ENCODE assay signal across 20 mouse cellular contexts in the genomic region with DNA sequence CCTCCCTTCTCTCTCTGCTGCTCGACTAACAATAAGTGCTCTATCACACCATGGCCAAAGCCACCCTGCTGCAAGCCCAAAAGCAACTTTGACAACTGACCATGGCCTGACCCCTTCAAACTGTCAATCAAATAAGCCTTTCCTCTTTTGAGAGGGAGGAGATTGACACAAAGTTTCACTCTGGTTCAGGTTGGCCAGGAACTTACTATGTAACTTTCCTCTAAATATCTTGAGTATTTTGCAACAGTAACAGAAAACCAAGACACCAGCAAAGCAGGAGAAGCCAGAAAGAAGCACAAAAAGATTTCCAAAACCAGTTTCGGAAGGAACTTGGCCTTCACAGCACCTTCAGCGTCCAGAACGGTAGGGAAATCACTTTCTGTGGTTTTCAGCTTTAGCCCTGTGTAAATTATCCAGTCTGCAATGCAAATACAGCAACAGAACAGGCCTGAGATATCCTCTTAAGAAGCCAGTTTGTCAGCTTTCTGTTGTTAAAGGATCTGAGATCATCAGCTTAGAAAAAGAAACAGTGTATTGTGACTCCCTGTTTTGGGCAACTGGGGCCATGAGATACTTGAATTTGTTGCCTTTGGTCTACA. TPM values are rescaled to one million over a fixed set of nuclear protein-coding genes. Genes with fewer than 3 reads are reported as not detected.
DNase-seq lines count a peak whose midpoint lies in the region; ATAC-seq and TF ChIP-seq lines count a peak whose summit lies in the region.
"Had no signal": no experiment of that assay in that cellular context is flagged by ENCODE, and none has a peak within 500 bp of the region (broad histone marks: within the 10 kb centered on the region; RNA-seq: fewer than 3 reads in every experiment).

No protein-coding gene starts in this region.

- no peak overlapping the region for H3K4me3 ChIP-seq in lung, embryonic 15.5 days
- H3K4me3 ChIP-seq in CH12.LX (replicated peaks in 1 of 3; ENCODE audit: low read depth in 2 of 3, low read length in 2 of 3, poor library complexity in 1 of 3): peak overlapping the region in 1 of 3 experiments; percentile 28
- H3K4me3 ChIP-seq in stomach, embryonic 15.5 days (replicated peaks): no peak overlapping the region
- H3K4me3 ChIP-seq in cerebellum, adult 2 months (replicated peaks; ENCODE audit: insufficient read depth, low read depth, low read length): no peak overlapping the region
- H3K4me3 ChIP-seq: embryonic facial prominence, embryonic 12.5 days; erythroblast, embryonic 14.5 days; forebrain, embryonic 12.5 days; hindbrain, embryonic 12.5 days; limb, embryonic 15.5 days had no signal

- in situ Hi-C loops in CH12.LX (cut with MboI; ENCODE audit: low pct_ligation_motif_present, low pct_unique_long_range_greater_than_20kb, low sequenced_read_pairs): no loop called here

- H3K27ac ChIP-seq in lung, embryonic 15.5 days: peak overlapping the region; percentile 64
- peak overlapping the region; percentile 90 for H3K27ac ChIP-seq in CH12.LX (ENCODE audit: insufficient read depth, low read depth)
- peak overlapping the region; percentile 73 for H3K27ac ChIP-seq in stomach, embryonic 15.5 days
- no peak overlapping the region for H3K27ac ChIP-seq in cerebellum, adult 2 months (ENCODE audit: insufficient read depth, low read length)
- H3K27ac ChIP-seq: embryonic facial prominence, embryonic 12.5 days; forebrain, embryonic 12.5 days; hindbrain, embryonic 12.5 days; limb, embryonic 15.5 days had no signal

- TF ChIP-seq RAD21 in CH12.LX (IDR thresholded peaks at IDR 0.05; ENCODE audit: low read depth, low read length): no peak

- H3K4me1 ChIP-seq in lung, embryonic 15.5 days: peaks cover 49% of the 10 kb centered on the region
- H3K4me1 ChIP-seq in CH12.LX (ENCODE audit: control insufficient read depth in 1 of 2, insufficient read depth in 2 of 2): peaks cover 26 to 66% of the 10 kb centered on the region in 2 experiments
- H3K4me1 ChIP-seq in stomach, embryonic 15.5 days: peaks cover 16% of the 10 kb centered on the region; the same call in 1 of the 2 replicates
- no peaks in the 10 kb centered on the region; the same call in 1 of the 2 replicates for H3K4me1 ChIP-seq in cerebellum, adult 2 months (ENCODE audit: control insufficient read depth, insufficient read depth, low read length)

- no peak overlapping the region for H3K4me2 ChIP-seq in lung, embryonic 15.5 days
- peak overlapping the region; percentile 73 for H3K4me2 ChIP-seq in CH12.LX (ENCODE audit: insufficient read depth, low read depth, poor library complexity, severe bottlenecking)
- no peak overlapping the region for H3K4me2 ChIP-seq in stomach, embryonic 15.5 days
- H3K4me2 ChIP-seq: embryonic facial prominence, embryonic 12.5 days; forebrain, embryonic 12.5 days; hindbrain, embryonic 12.5 days; limb, embryonic 15.5 days had no signal

- peak; percentile 25; the same call in 1 of the 2 replicates for TF ChIP-seq POLR2A in CH12.LX (IDR thresholded peaks at IDR 0.05; ENCODE audit: low read depth, low read length)
- TF ChIP-seq POLR2A in cerebellum, adult 2 months (IDR thresholded peaks at IDR 0.05; ENCODE audit: borderline replicate concordance, insufficient read depth, low read length): no peak

- dilution Hi-C loops in CH12.LX (cut with MboI; ENCODE audit: extremely low pct_ligation_motif_present, extremely low pct_unique_long_range_greater_than_20kb, low sequenced_read_pairs): no loop called here

- no peak for ATAC-seq in lung, embryonic 15.5 days (ENCODE audit: borderline replicate concordance, extremely low read depth, low FRiP score, low TSS enrichment)
- ATAC-seq in stomach, embryonic 15.5 days (ENCODE audit: insufficient read depth, low FRiP score, low read depth): 0 out of 2 replicates have a peak, but pooled peaks have one; percentile 31
- ATAC-seq: intestine, postnatal 0 days had no signal

- H3K27me3 ChIP-seq in lung, embryonic 15.5 days: no peaks in the 10 kb centered on the region
- no peaks in the 10 kb centered on the region for H3K27me3 ChIP-seq in CH12.LX (replicated peaks)
- no peaks in the 10 kb centered on the region for H3K27me3 ChIP-seq in stomach, embryonic 15.5 days (replicated peaks)
- no peaks in the 10 kb centered on the region for H3K27me3 ChIP-seq in cerebellum, adult 2 months (ENCODE audit: control insufficient read depth, insufficient read depth, low read length)
- H3K27me3 ChIP-seq: embryonic facial prominence, embryonic 12.5 days; forebrain, embryonic 12.5 days; hindbrain, embryonic 12.5 days; limb, embryonic 15.5 days had no signal

- DNase-seq in lung, postnatal 4 days: no peak
- DNase-seq in CH12.LX (ENCODE audit: extremely low read depth): peak; percentile 61
- DNase-seq in lung, postnatal 25 days (ENCODE audit: low spot score): peak; percentile 46
- no peak for DNase-seq in kidney, postnatal 10 days
- DNase-seq in cerebellum, adult 2 months: no peak
- DNase-seq: adrenal gland, postnatal 25 days; cerebellum, adult 11 months; cerebellum, postnatal 14 days; left cerebral cortex, postnatal 4 days; midbrain, embryonic 14.5 days; thymus, adult 2 months; thymus, postnatal 4 days had no signal

- H3K9me3 ChIP-seq in lung, embryonic 15.5 days: no peaks in the 10 kb centered on the region
- peaks cover 33% of the 10 kb centered on the region for H3K9me3 ChIP-seq in CH12.LX (replicated peaks; ENCODE audit: low read length)
- H3K9me3 ChIP-seq in stomach, embryonic 15.5 days: no peaks in the 10 kb centered on the region
- H3K9me3 ChIP-seq: embryonic facial prominence, embryonic 12.5 days; forebrain, embryonic 12.5 days; hindbrain, embryonic 12.5 days; limb, embryonic 15.5 days had no signal

- peak; percentile 79 for TF ChIP-seq EP300 in CH12.LX (IDR thresholded peaks at IDR 0.05; ENCODE audit: low read length)

- no peak for TF ChIP-seq CTCF in CH12.LX (conservative IDR thresholded peaks at IDR 0.05 in 1 of 2, IDR thresholded peaks at IDR 0.05 in 1 of 2; ENCODE audit: low read depth in 2 of 2, low read length in 2 of 2)
- no peak for TF ChIP-seq CTCF in cerebellum, adult 2 months (IDR thresholded peaks at IDR 0.05; ENCODE audit: borderline replicate concordance, insufficient read depth, low read depth, low read length)

- peaks cover 50% of the 10 kb centered on the region for H3K36me3 ChIP-seq in lung, embryonic 15.5 days
- peaks cover 48 to 89% of the 10 kb centered on the region in 2 experiments for H3K36me3 ChIP-seq in CH12.LX (replicated peaks in 1 of 2; ENCODE audit: control insufficient read depth in 1 of 2, insufficient read depth in 1 of 2, low read length in 1 of 2)
- H3K36me3 ChIP-seq in stomach, embryonic 15.5 days: peaks cover 43% of the 10 kb centered on the region

- no peak overlapping the region for H3K9ac ChIP-seq in lung, embryonic 15.5 days
- no peak overlapping the region for H3K9ac ChIP-seq in CH12.LX (ENCODE audit: insufficient read depth, low read depth)
- H3K9ac ChIP-seq in stomach, embryonic 15.5 days: no peak overlapping the region
- H3K9ac ChIP-seq: embryonic facial prominence, embryonic 12.5 days; forebrain, embryonic 12.5 days; hindbrain, embryonic 12.5 days; limb, embryonic 15.5 days had no signal

- 54% methylated on average over 4 of the region's 4 CpGs for WGBS in lung, embryonic 15.5 days
- 64% methylated on average over 4 of the region's 4 CpGs for WGBS in stomach, embryonic 15.5 days
- WGBS in cerebellum, adult 2 months: 72% methylated on average over 4 of the region's 4 CpGs

- peaks cover 65% of the 10 kb centered on the region for H3K79me2 ChIP-seq in CH12.LX (replicated peaks; ENCODE audit: control insufficient read depth, extremely low read depth, insufficient read depth, poor library complexity, severe bottlenecking)

TF ChIP-seq in CH12.LX, 34 proteins besides CTCF, POLR2A, EP300 and RAD21 (continues in another document):
- TF ChIP-seq ZNF384 (IDR thresholded peaks at IDR 0.05; ENCODE audit: low read depth, low read length) (no peak), ZC3H11A (IDR thresholded peaks at IDR 0.05; ENCODE audit: low read depth, low read length) (no peak), RCOR1 (conservative IDR thresholded peaks at IDR 0.05; ENCODE audit: low read depth, low read length) (no peak), MEF2A (IDR thresholded peaks at IDR 0.05; ENCODE audit: borderline replicate concordance, low read depth, low read length) (peak; percentile 73), IRF4 (IDR thresholded peaks at IDR 0.05; ENCODE audit: low read depth, low read length) (peak; percentile 70; the same call in 1 of the 2 replicates), NELFE (IDR thresholded peaks at IDR 0.05; ENCODE audit: low read depth, low read length) (no peak), TCF12 (IDR thresholded peaks at IDR 0.05; ENCODE audit: low read depth, low read length) (peak; percentile 41; the same call in 1 of the 2 replicates), MYC (IDR thresholded peaks at IDR 0.05; ENCODE audit: low read depth, low read length) (no peak), SMC3 (IDR thresholded peaks at IDR 0.05; ENCODE audit: low read depth, low read length) (no peak), MXI1 (IDR thresholded peaks at IDR 0.05; ENCODE audit: low read depth, low read length) (no peak), USF2 (conservative IDR thresholded peaks at IDR 0.05; ENCODE audit: low read depth, low read length) (no peak), TBP (conservative IDR thresholded peaks at IDR 0.05; ENCODE audit: low read depth, low read length) (0 out of 2 replicates have a peak, but pooled peaks have one; percentile 14), CHD2 (IDR thresholded peaks at IDR 0.05; ENCODE audit: low read length) (no peak), ZMIZ1 (IDR thresholded peaks at IDR 0.05; ENCODE audit: low read depth, low read length) (no peak), ZKSCAN1 (IDR thresholded peaks at IDR 0.05; ENCODE audit: borderline replicate concordance, low read depth, low read length) (no peak), MAZ (IDR thresholded peaks at IDR 0.05; ENCODE audit: low read depth, low read length) (no peak), PAX5 (IDR thresholded peaks at IDR 0.05; ENCODE audit: low read length) (no peak), KAT2A (IDR thresholded peaks at IDR 0.05; ENCODE audit: insufficient replicate concordance, low read length) (no peak), USF1 (IDR thresholded peaks at IDR 0.05; ENCODE audit: low read depth, low read length) (no peak), ELF1 (IDR thresholded peaks at IDR 0.05; ENCODE audit: low read depth, low read length) (no peak), JUN (IDR thresholded peaks at IDR 0.05; ENCODE audit: insufficient read depth, low read depth, low read length) (0 out of 2 replicates have a peak, but pooled peaks have one; percentile 2), UBTF (IDR thresholded peaks at IDR 0.05; ENCODE audit: low read depth, low read length) (no peak)

RNA-seq across cellular contexts. Expression of gene Txndc5, which starts 6.5 kb away (rescaled TPM):
- 263 and 264 TPM in 2 replicates for polyA plus RNA-seq in lung, embryonic 15.5 days (2015; fragmentation: Nextera tagmentation; extraction: Ambion mirVana)
- 131 and 171 TPM in 2 replicates for total RNA-seq in CH12.LX (2012; rRNA removed)
- 111 and 120 TPM in 2 replicates for total RNA-seq in CH12.LX (2014; rRNA removed)
- polyA plus RNA-seq in CH12.LX (2012; ENCODE audit: insufficient read length, low read depth): 145 and 155 TPM in 2 replicates
- polyA plus RNA-seq in stomach, embryonic 15.5 days (2015; fragmentation: Nextera tagmentation; extraction: Ambion mirVana): 266 and 280 TPM in 2 replicates
- polyA plus RNA-seq in cerebellum, adult 2 months (2012; rRNA removed): 38.7 and 41.8 TPM in 2 replicates

Comparison
In these comparisons a context has a peak if more than half of its experiments do, and no peak if none do; other contexts are left out.
1. DNase-seq: peak in CH12.LX (single experiment) and lung, postnatal 25 days (single experiment); none in lung, postnatal 4 days (0 of 2), kidney, postnatal 10 days (single experiment) and cerebellum, adult 2 months (0 of 2).